Mouse (Mus musculus) brain, embryonic 14.5 days (tissue): ENCODE data around the gene Usp34. TPM values are rescaled to one million over a fixed set of nuclear protein-coding genes. Genes with fewer than 3 reads are reported as not detected.
"Not testable (repeated sequence)": the region's sequence is repeated elsewhere in the genome, so short reads cannot be mapped to it uniquely, and the experiment has no call there.

Experiments used
- DNase-seq: peaks from one replicate; pipeline ENCODE4 v3.0.0-alpha.2; 2011; ENCODE audit warnings: low read depth
- CTCF ChIP-seq: fragments of 200-500 bp; IDR thresholded peaks from 2 replicates; pipeline ENCODE4 v1.5.1; 2012; ENCODE audit warnings: inconsistent platforms, mild to moderate bottlenecking, moderate library complexity, borderline replicate concordance; ENCODE audit not compliant: insufficient read depth, insufficient read length; ENCODE audit errors: extremely low read depth
- POLR2A ChIP-seq: fragments of 200-500 bp; IDR thresholded peaks from 2 replicates; pipeline ENCODE4 v1.6.1; 2012; ENCODE audit warnings: mild to moderate bottlenecking, inconsistent platforms, borderline replicate concordance; ENCODE audit not compliant: poor library complexity, insufficient read depth, insufficient read length, severe bottlenecking; ENCODE audit errors: extremely low read depth
- polyA plus RNA-seq: library from polyadenylated mRNA; depleted of rRNA; stranded (reverse); fragments of >200 nt; gene quantifications from 2 replicates; pipeline ENCODE4 v1.2.3, GENCODE M21; 2012

Gene Usp34
- polyA plus RNA-seq, 1 experiment: 57.6 TPM

GRCm38 (mm10) chr11:23303126-23303525 is 3.6 kb upstream of the Usp34 start:
- no peak for TF ChIP-seq POLR2A
- no peak for TF ChIP-seq CTCF
- no peak for DNase-seq

- DNase-seq: peak; percentile 26
Measured at GRCm38 (mm10) chr11:23305101-23305672, 1.5 kb upstream of the Usp34 start.

- DNase-seq: peak; percentile 99
- TF ChIP-seq POLR2A: peak; percentile 96
- no peak for TF ChIP-seq CTCF
Measured at GRCm38 (mm10) chr11:23305673-23306608, 754 bp upstream of the Usp34 start.

- DNase-seq: no peak
- TF ChIP-seq CTCF (no peak), POLR2A (no peak)
Measured at GRCm38 (mm10) chr11:23307566-23307920, 848 bp downstream of the Usp34 start.

- TF ChIP-seq CTCF (no peak), POLR2A (no peak)
- DNase-seq: no peak
Measured at GRCm38 (mm10) chr11:23313496-23313895, 6.8 kb downstream of the Usp34 start.

- TF ChIP-seq POLR2A (no peak), CTCF (no peak)
- no peak for DNase-seq
Measured at GRCm38 (mm10) chr11:23329413-23329812, 22.7 kb downstream of the Usp34 start.

GRCm38 (mm10) chr11:23332136-23332535 is 25.4 kb downstream of the Usp34 start:
- no peak for DNase-seq

GRCm38 (mm10) chr11:23335160-23335559 is 28.5 kb downstream of the Usp34 start:
- no peak for DNase-seq
- TF ChIP-seq POLR2A (no peak), CTCF (no peak)

More at GRCm38 (mm10) chr11:23332136-23332535, 25.4 kb downstream of the Usp34 start:
- TF ChIP-seq POLR2A: no peak
- no peak for TF ChIP-seq CTCF

- not testable (repeated sequence) for DNase-seq
Measured at GRCm38 (mm10) chr11:23357226-23357625, 50.5 kb downstream of the Usp34 start.

- not testable (repeated sequence) for DNase-seq
Measured at GRCm38 (mm10) chr11:23359687-23360235, 53.1 kb downstream of the Usp34 start.

- TF ChIP-seq POLR2A: no peak
- TF ChIP-seq CTCF: no peak
- DNase-seq: no peak
Measured at GRCm38 (mm10) chr11:23362305-23362704, 55.6 kb downstream of the Usp34 start.

GRCm38 (mm10) chr11:23364348-23364747 is 57.7 kb downstream of the Usp34 start:
- DNase-seq: no peak
- no peak for TF ChIP-seq POLR2A
- no peak for TF ChIP-seq CTCF

GRCm38 (mm10) chr11:23372032-23372431 is 65.3 kb downstream of the Usp34 start:
- no peak for TF ChIP-seq CTCF
- no peak for TF ChIP-seq POLR2A
- DNase-seq: no peak

- no peak for TF ChIP-seq CTCF
- no peak for TF ChIP-seq POLR2A
- DNase-seq: no peak
Measured at GRCm38 (mm10) chr11:23372490-23372889, 65.8 kb downstream of the Usp34 start.
